Comparison of ENCODE assay signal across 9 mouse cellular contexts in the genomic region with DNA sequence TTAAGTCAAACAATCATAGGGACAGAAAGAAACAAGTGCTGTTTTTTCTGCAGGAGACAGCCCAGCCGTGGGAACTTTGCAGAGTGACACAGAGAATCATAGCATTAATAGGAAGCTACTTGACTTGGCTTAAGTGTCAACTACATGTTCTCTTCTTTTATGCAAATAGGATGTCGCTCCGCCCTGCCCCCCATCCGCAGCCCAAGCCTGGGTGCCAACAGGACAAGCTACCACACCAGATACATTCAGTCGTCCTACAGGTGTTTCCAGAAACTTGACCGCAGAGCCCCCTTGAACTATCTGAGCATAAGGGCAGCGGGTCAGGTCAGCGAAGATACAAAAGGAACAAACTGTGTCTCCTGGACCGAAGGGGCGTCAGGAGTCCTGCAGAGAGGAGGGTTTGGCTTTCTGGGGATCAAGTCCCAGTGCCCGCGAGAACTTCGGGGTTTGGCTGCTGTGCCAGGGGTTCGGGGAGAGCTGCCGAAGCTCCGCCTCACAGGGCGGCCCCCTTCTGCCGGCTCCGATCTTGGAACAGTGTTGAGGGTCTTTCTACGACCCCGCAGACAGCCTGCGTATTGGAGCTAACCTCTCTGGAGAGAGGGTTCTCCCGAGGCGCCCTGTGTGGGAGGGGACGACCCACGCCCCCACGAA. TPM values are rescaled to one million over a fixed set of nuclear protein-coding genes. Genes with fewer than 3 reads are reported as not detected.
A peak's percentile ranks its signal among the peaks of the same experiment; 100 is the strongest.
DNase-seq lines count a peak whose midpoint lies in the region; ATAC-seq and TF ChIP-seq lines count a peak whose summit lies in the region.
"Had no signal": no experiment of that assay in that cellular context is flagged by ENCODE, and none has a peak within 500 bp of the region (broad histone marks: within the 10 kb centered on the region; RNA-seq: fewer than 3 reads in every experiment).

No protein-coding gene starts in this region.

- peak overlapping the region; percentile 80 for H3K4me3 ChIP-seq in intestine, embryonic 15.5 days (replicated peaks)
- peak overlapping the region; percentile 85 for H3K4me3 ChIP-seq in liver, adult 2 months (ENCODE audit: insufficient read depth, low read depth, low read length)
- H3K4me3 ChIP-seq in midbrain, postnatal 0 days (ENCODE audit: low read depth, low read length), result peak overlapping the region; percentile 79

- intact Hi-C loops in gastrocnemius, postnatal 14 days (cut with DNase I; ENCODE audit: low total_unique reads), result no loop called here

- 0% methylated on average over 27 of the region's 27 CpGs for WGBS in intestine, embryonic 15.5 days
- WGBS in liver, adult 2 months, result under 1% methylated on average over 27 of the region's 27 CpGs
- under 1% methylated on average over 26 of the region's 27 CpGs for WGBS in midbrain, postnatal 0 days

- ATAC-seq in intestine, embryonic 15.5 days, result peak; percentile 79
- peak; percentile 74 for ATAC-seq in midbrain, postnatal 0 days (ENCODE audit: low FRiP score)

- H3K9me3 ChIP-seq in intestine, embryonic 15.5 days, result no peaks in the 10 kb centered on the region
- H3K9me3 ChIP-seq in midbrain, postnatal 0 days (ENCODE audit: low read length), result no peaks in the 10 kb centered on the region

- peaks cover 16% of the 10 kb centered on the region; the same call in 1 of the 2 replicates for H3K79me2 ChIP-seq in liver, adult 2 months (ENCODE audit: control insufficient read depth, insufficient read depth, low read length)

- TF ChIP-seq CTCF in liver, adult 2 months (IDR thresholded peaks at IDR 0.05; ENCODE audit: low read depth, low read length), result no peak
- no peak for TF ChIP-seq CTCF in midbrain, postnatal 0 days (IDR thresholded peaks at IDR 0.05)

- H3K4me1 ChIP-seq in intestine, embryonic 15.5 days (replicated peaks), result 0 out of 2 replicates have a peak, but pooled peaks cover 4% of the 10 kb centered on the region
- H3K4me1 ChIP-seq in liver, adult 2 months (ENCODE audit: control insufficient read depth, insufficient read depth, low read length), result peaks cover 11% of the 10 kb centered on the region
- no peaks in the 10 kb centered on the region; the same call in 1 of the 2 replicates for H3K4me1 ChIP-seq in midbrain, postnatal 0 days (ENCODE audit: insufficient read depth, low read length)

- no peaks in the 10 kb centered on the region for H3K36me3 ChIP-seq in intestine, embryonic 15.5 days
- H3K36me3 ChIP-seq in liver, adult 2 months (ENCODE audit: control insufficient read depth, insufficient read depth, low read length), result no peaks in the 10 kb centered on the region
- H3K36me3 ChIP-seq in midbrain, postnatal 0 days (ENCODE audit: insufficient read depth, low read length), result no peaks in the 10 kb centered on the region

- H3K4me2 ChIP-seq in intestine, embryonic 15.5 days (replicated peaks), result peak overlapping the region; percentile 73
- peak overlapping the region; percentile 86 for H3K4me2 ChIP-seq in midbrain, postnatal 0 days (ENCODE audit: low read depth, low read length, poor library complexity, severe bottlenecking)

- peak overlapping the region; percentile 95 for H3K27ac ChIP-seq in intestine, embryonic 15.5 days
- peak overlapping the region; percentile 95 for H3K27ac ChIP-seq in liver, adult 2 months (replicated peaks; ENCODE audit: insufficient read depth, low read depth, low read length)
- peak overlapping the region; percentile 80 for H3K27ac ChIP-seq in midbrain, postnatal 0 days (ENCODE audit: low read depth, low read length)

- peak overlapping the region; percentile 83 for H3K9ac ChIP-seq in intestine, embryonic 15.5 days
- peak overlapping the region; percentile 92 for H3K9ac ChIP-seq in liver, adult 2 months (ENCODE audit: low read depth, low read length)
- H3K9ac ChIP-seq in midbrain, postnatal 0 days (replicated peaks; ENCODE audit: low read length, poor library complexity, severe bottlenecking), result peak overlapping the region; percentile 70

- no peak; the same call in 1 of the 2 replicates for TF ChIP-seq POLR2A in liver, adult 2 months (IDR thresholded peaks at IDR 0.05; ENCODE audit: extremely low read depth, insufficient read depth, low read length)

- DNase-seq in urinary bladder, postnatal 14 days (ENCODE audit: low spot score), result peak; percentile 62
- no peak for DNase-seq in urinary bladder, adult 2 months (ENCODE audit: low spot score)
- DNase-seq in cerebellum, postnatal 25 days, result peak; percentile 33 to 48
- DNase-seq in gastrocnemius, postnatal 14 days, result peak; percentile 79
- DNase-seq in liver, adult 2 months (ENCODE audit: extremely low read depth, low read depth, low spot score), result peak; percentile 66
- DNase-seq in midbrain, postnatal 0 days (ENCODE audit: low spot score), result peak; percentile 68
- DNase-seq in testis, postnatal 14 days (ENCODE audit: low spot score), result peak; percentile 71

- no peaks in the 10 kb centered on the region for H3K27me3 ChIP-seq in intestine, embryonic 15.5 days (replicated peaks)
- H3K27me3 ChIP-seq in liver, adult 2 months (ENCODE audit: control insufficient read depth, insufficient read depth, low read length), result no peaks in the 10 kb centered on the region
- no peaks in the 10 kb centered on the region for H3K27me3 ChIP-seq in midbrain, postnatal 0 days (ENCODE audit: insufficient read depth, low read length)

RNA-seq across cellular contexts. Expression of a gene that starts 0.5 kb away (rescaled TPM):
- 12.8 and 24.5 TPM in 2 replicates for polyA plus RNA-seq in urinary bladder, adult 2 months (2012; rRNA removed)
- total RNA-seq in gastrocnemius, postnatal 14 days (2021), result 100 to 1,000 TPM; 175 to 183 TPM
- polyA plus RNA-seq in intestine, embryonic 15.5 days (2015; fragmentation: Nextera tagmentation; extraction: Ambion mirVana), result 11.2 and 12.0 TPM in 2 replicates
- 21.2 and 22.9 TPM in 2 replicates for total RNA-seq in liver, adult 2 months (2014; rRNA removed)
- 5.9 and 6.6 TPM in 2 replicates for polyA plus RNA-seq in liver, adult 2 months (2012; rRNA removed)
- total RNA-seq in midbrain, postnatal 0 days (2014; rRNA removed), result 11.9 and 14.8 TPM in 2 replicates
- polyA plus RNA-seq in midbrain, postnatal 0 days (2015; fragmentation: Nextera tagmentation; extraction: Ambion mirVana), result 7.7 and 9.0 TPM in 2 replicates

RNA-seq across cellular contexts. Expression of a gene that starts 10.6 kb away (rescaled TPM):
- polyA plus RNA-seq in urinary bladder, adult 2 months (2012; rRNA removed), result 0.60 and 0.80 TPM in 2 replicates
- not detected for total RNA-seq in gastrocnemius, postnatal 14 days (2021)
- polyA plus RNA-seq in intestine, embryonic 15.5 days (2015; fragmentation: Nextera tagmentation; extraction: Ambion mirVana), result not detected in 2 replicates
- 0.18 and 0.34 TPM in 2 replicates for total RNA-seq in liver, adult 2 months (2014; rRNA removed)
- polyA plus RNA-seq in liver, adult 2 months (2012; rRNA removed), result 0.09 and 0.22 TPM in 2 replicates
- total RNA-seq in midbrain, postnatal 0 days (2014; rRNA removed), result not detected in 2 replicates
- polyA plus RNA-seq in midbrain, postnatal 0 days (2015; fragmentation: Nextera tagmentation; extraction: Ambion mirVana), result 0.04 and 0.07 TPM in 2 replicates
- total RNA-seq: gastrocnemius, postnatal 4 days had no signal

RNA-seq across cellular contexts. Expression of a gene that starts 44.9 kb away (rescaled TPM):
- polyA plus RNA-seq in urinary bladder, adult 2 months (2012; rRNA removed), result 1.4 and 1.5 TPM in 2 replicates
- total RNA-seq in gastrocnemius, postnatal 14 days (2021), result under 1 TPM in 1 of 2 experiments, not detected in 1; 0.21 TPM
- 1.3 and 1.6 TPM in 2 replicates for polyA plus RNA-seq in intestine, embryonic 15.5 days (2015; fragmentation: Nextera tagmentation; extraction: Ambion mirVana)
- 1.0 and 1.3 TPM in 2 replicates for total RNA-seq in liver, adult 2 months (2014; rRNA removed)
- polyA plus RNA-seq in liver, adult 2 months (2012; rRNA removed), result 0.70 and 0.76 TPM in 2 replicates
- not detected in 2 replicates for total RNA-seq in midbrain, postnatal 0 days (2014; rRNA removed)
- 0.12 TPM in 1 of 2 replicates, not detected in the other for polyA plus RNA-seq in midbrain, postnatal 0 days (2015; fragmentation: Nextera tagmentation; extraction: Ambion mirVana)
- total RNA-seq: gastrocnemius, postnatal 4 days had no signal
